9 mouse cellular contexts compared by ENCODE assay signal in the genomic region with DNA sequence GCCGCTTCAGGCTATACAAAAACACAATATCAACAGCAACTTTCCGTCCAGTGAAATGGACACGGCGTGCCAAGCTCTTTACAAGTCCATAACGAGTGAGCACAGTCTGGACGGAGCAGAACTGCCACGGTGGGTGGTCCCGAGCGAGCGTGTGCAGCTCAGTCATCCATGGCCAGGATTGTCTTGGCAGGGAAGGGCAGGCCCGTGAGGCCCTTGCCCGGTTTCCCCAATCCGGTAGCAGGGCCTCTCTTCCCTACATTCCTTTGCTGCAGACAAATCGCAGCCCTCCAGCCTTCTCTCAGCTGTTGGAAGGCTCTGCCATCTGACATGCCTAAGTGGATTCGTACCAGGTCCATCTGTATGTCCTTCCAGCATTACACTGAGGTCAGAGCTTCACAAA.
A peak's percentile ranks its signal among the peaks of the same experiment; 100 is the strongest.
DNase-seq lines count a peak whose midpoint lies in the region; ATAC-seq and TF ChIP-seq lines count a peak whose summit lies in the region.
"Had no signal": no experiment of that assay in that cellular context is flagged by ENCODE, and none has a peak within 500 bp of the region (broad histone marks: within the 10 kb centered on the region; RNA-seq: fewer than 3 reads in every experiment).

No protein-coding gene starts in this region.

- no peak for TF ChIP-seq EP300 in lung, postnatal 0 days (IDR thresholded peaks at IDR 0.05)
- TF ChIP-seq EP300 in stomach, postnatal 0 days (optimal IDR thresholded peaks at IDR 0.05): no peak

- H3K27ac ChIP-seq in embryonic facial prominence, embryonic 10.5 days (replicated peaks): no peak overlapping the region; the same call in 1 of the 2 replicates
- peak overlapping the region; percentile 65 for H3K27ac ChIP-seq in heart, embryonic 15.5 days
- no peak overlapping the region for H3K27ac ChIP-seq in lung, postnatal 0 days (ENCODE audit: low read length)
- H3K27ac ChIP-seq in stomach, postnatal 0 days (replicated peaks): peak overlapping the region; percentile 1; the same call in 1 of the 2 replicates

- no peaks in the 10 kb centered on the region for H3K9me3 ChIP-seq in embryonic facial prominence, embryonic 10.5 days
- H3K9me3 ChIP-seq in heart, embryonic 15.5 days (replicated peaks): no peaks in the 10 kb centered on the region
- no peaks in the 10 kb centered on the region for H3K9me3 ChIP-seq in lung, postnatal 0 days (ENCODE audit: low read length)
- H3K9me3 ChIP-seq in stomach, postnatal 0 days (ENCODE audit: control insufficient read depth, low read length): no peaks in the 10 kb centered on the region
- H3K9me3 ChIP-seq: megakaryocyte, embryonic 14.5 days had no signal

- peak; percentile 79 to 82 for DNase-seq in cerebellum, postnatal 14 days
- no peak for DNase-seq in cerebellum, adult 9-11 months
- DNase-seq in embryonic facial prominence, embryonic 10.5 days (ENCODE audit: low spot score): peak; percentile 50
- DNase-seq in lung, postnatal 0 days (ENCODE audit: low spot score): peak; percentile 59
- DNase-seq in stomach, postnatal 0 days (ENCODE audit: low spot score): peak; percentile 47
- no peak for DNase-seq in adrenal gland, adult (ENCODE audit: inconsistent age in 2 of 2, low spot score in 1 of 2)
- DNase-seq in thymus, postnatal 36 days: no peak

- H3K4me2 ChIP-seq in heart, embryonic 15.5 days: peak overlapping the region; percentile 21
- H3K4me2 ChIP-seq in lung, postnatal 0 days (replicated peaks; ENCODE audit: low read depth, low read length): no peak overlapping the region
- H3K4me2 ChIP-seq in stomach, postnatal 0 days (replicated peaks; ENCODE audit: low read depth): no peak overlapping the region

- no peaks in the 10 kb centered on the region for H3K36me3 ChIP-seq in embryonic facial prominence, embryonic 10.5 days (replicated peaks)
- H3K36me3 ChIP-seq in heart, embryonic 15.5 days: no peaks in the 10 kb centered on the region
- H3K36me3 ChIP-seq in lung, postnatal 0 days (ENCODE audit: insufficient read depth, low read length): no peaks in the 10 kb centered on the region
- H3K36me3 ChIP-seq in stomach, postnatal 0 days (ENCODE audit: control insufficient read depth, insufficient read depth, low read length): no peaks in the 10 kb centered on the region

- no peak for TF ChIP-seq CTCF in lung, postnatal 0 days (IDR thresholded peaks at IDR 0.05)
- TF ChIP-seq CTCF in stomach, postnatal 0 days (IDR thresholded peaks at IDR 0.05; ENCODE audit: low read depth): no peak

- peaks cover 59% of the 10 kb centered on the region for H3K4me1 ChIP-seq in embryonic facial prominence, embryonic 10.5 days
- peaks cover 37% of the 10 kb centered on the region for H3K4me1 ChIP-seq in heart, embryonic 15.5 days (replicated peaks)
- H3K4me1 ChIP-seq in lung, postnatal 0 days (ENCODE audit: insufficient read depth, low read depth, low read length): no peaks in the 10 kb centered on the region; the same call in 1 of the 2 replicates
- no peaks in the 10 kb centered on the region for H3K4me1 ChIP-seq in stomach, postnatal 0 days (replicated peaks; ENCODE audit: control insufficient read depth, insufficient read depth)
- H3K4me1 ChIP-seq: megakaryocyte, embryonic 14.5 days had no signal

- WGBS in embryonic facial prominence, embryonic 10.5 days: 55% methylated on average over 15 of the region's 15 CpGs
- WGBS in heart, embryonic 15.5 days: 27% methylated on average over 15 of the region's 15 CpGs
- 46% methylated on average over 15 of the region's 15 CpGs for WGBS in lung, postnatal 0 days
- WGBS in stomach, postnatal 0 days: 44% methylated on average over 15 of the region's 15 CpGs

- H3K27me3 ChIP-seq in embryonic facial prominence, embryonic 10.5 days (replicated peaks; ENCODE audit: low read depth, poor library complexity, severe bottlenecking): peaks cover 2% of the 10 kb centered on the region; the same call in 1 of the 2 replicates
- no peaks in the 10 kb centered on the region for H3K27me3 ChIP-seq in heart, embryonic 15.5 days
- H3K27me3 ChIP-seq in lung, postnatal 0 days (replicated peaks; ENCODE audit: insufficient read depth, low read length): no peaks in the 10 kb centered on the region
- H3K27me3 ChIP-seq in stomach, postnatal 0 days (ENCODE audit: control insufficient read depth, insufficient read depth, low read length): no peaks in the 10 kb centered on the region; the same call in 1 of the 2 replicates

- no peak overlapping the region for H3K9ac ChIP-seq in heart, embryonic 15.5 days
- H3K9ac ChIP-seq in lung, postnatal 0 days (replicated peaks; ENCODE audit: low read depth): no peak overlapping the region
- H3K9ac ChIP-seq in stomach, postnatal 0 days (ENCODE audit: low read length): no peak overlapping the region

- ATAC-seq in heart, embryonic 15.5 days (replicated peaks; ENCODE audit: insufficient number of reproducible peaks, insufficient read depth, low FRiP score, low read depth): peak; percentile 69
- ATAC-seq in lung, postnatal 0 days: peak; percentile 72
- ATAC-seq in stomach, postnatal 0 days (ENCODE audit: low FRiP score, low TSS enrichment): peak; percentile 84; the same call in 1 of the 2 replicates

- no peak overlapping the region for H3K4me3 ChIP-seq in embryonic facial prominence, embryonic 10.5 days
- H3K4me3 ChIP-seq in heart, embryonic 15.5 days: no peak overlapping the region
- H3K4me3 ChIP-seq in lung, postnatal 0 days (ENCODE audit: low read depth, low read length): no peak overlapping the region
- no peak overlapping the region for H3K4me3 ChIP-seq in stomach, postnatal 0 days (ENCODE audit: low read depth, low read length)
- H3K4me3 ChIP-seq: megakaryocyte, embryonic 14.5 days had no signal

Comparison
In these comparisons a context has a peak if more than half of its experiments do, and no peak if none do; other contexts are left out.
1. DNase-seq: peak in cerebellum, postnatal 14 days (2 of 2), embryonic facial prominence, embryonic 10.5 days (single experiment), lung, postnatal 0 days (single experiment) and stomach, postnatal 0 days (single experiment); none in cerebellum, adult 9-11 months (single experiment), adrenal gland, adult (0 of 2) and thymus, postnatal 36 days (0 of 2).
2. H3K27ac ChIP-seq: peak in heart, embryonic 15.5 days (single experiment) and stomach, postnatal 0 days (single experiment); none in embryonic facial prominence, embryonic 10.5 days (single experiment) and lung, postnatal 0 days (single experiment).
3. Peak in every context shown above with its lines, with median percentiles within 50 percentile points of each other: ATAC-seq.